Mouse (Mus musculus) erythroblast, embryonic 14.5 days (primary cell): ENCODE results near the gene Eras. TPM values are rescaled to one million over a fixed set of nuclear protein-coding genes. Genes with fewer than 3 reads are reported as not detected.

Experiments used
- H3K27me3 ChIP-seq: 2 replicates; pipeline ENCODE4 v1.6.1; 2012; ENCODE audit warnings: inconsistent platforms; ENCODE audit not compliant: control insufficient read depth
- H3K36me3 ChIP-seq: 2 replicates; pipeline ENCODE4 v1.6.1; 2012; ENCODE audit warnings: mild to moderate bottlenecking, inconsistent platforms; ENCODE audit not compliant: control insufficient read depth
- H3K4me1 ChIP-seq: 2 replicates; pipeline ENCODE4 v1.6.1; 2012; ENCODE audit warnings: inconsistent platforms; ENCODE audit not compliant: control insufficient read depth
- H3K4me3 ChIP-seq: replicated peaks from 2 replicates; pipeline ENCODE3; 2012; ENCODE audit warnings: moderate library complexity, mild to moderate bottlenecking, inconsistent platforms
- H3K9me3 ChIP-seq: 2 replicates; pipeline ENCODE4 v1.6.1; 2012; ENCODE audit warnings: low read length, inconsistent platforms, mixed read lengths; ENCODE audit not compliant: control insufficient read depth
- GATA1 ChIP-seq: IDR thresholded peaks from 2 replicates; pipeline ENCODE4 v1.6.1; 2012; ENCODE audit warnings: low read length, inconsistent platforms, mixed read lengths
- TAL1 ChIP-seq: IDR thresholded peaks from 3 replicates; pipeline ENCODE4 v1.6.1; 2012; ENCODE audit warnings: low read length, inconsistent platforms, mixed read lengths
- polyA plus RNA-seq: library from polyadenylated mRNA; stranded (reverse); fragments of >175 nt; gene quantifications from 2 replicates; pipeline ENCODE4 v1.2.3, GENCODE M21; 2012

Gene Eras
- polyA plus RNA-seq, 1 experiment = not detected

GRCm38 (mm10) chrX:7883841-7884567 lies 44.4 kb downstream of the Eras start, which contains the start of gene Slc35a2:
Slc35a2 (plus strand) TSS chrX:7884028.
- Histone ChIP-seq H3K4me1 (peaks cover 31% of the 10 kb centered on the region), H3K27me3 (peaks cover 4% of the 10 kb centered on the region; the same call in 1 of the 2 replicates), H3K4me3 (peak within 1 kb of the TSS; percentile 75), H3K9me3 (no peaks in the 10 kb centered on the region), H3K36me3 (peaks cover 13% of the 10 kb centered on the region)
- no peak for TF ChIP-seq GATA1
- no peak for TF ChIP-seq TAL1

GRCm38 (mm10) chrX:7879819-7880218 lies 48.6 kb downstream of the Eras start:
- TF ChIP-seq TAL1 (no peak), GATA1 (no peak)
- Histone ChIP-seq H3K36me3 (peaks cover 22% of the 10 kb centered on the region), H3K9me3 (peaks cover 5% of the 10 kb centered on the region), H3K27me3 (peaks cover 14% of the 10 kb centered on the region), H3K4me3 (no peak overlapping the region), H3K4me1 (peaks cover 39% of the 10 kb centered on the region)

- Histone ChIP-seq H3K4me1 (peaks cover 29% of the 10 kb centered on the region), H3K4me3 (peak overlapping the region; percentile 61), H3K27me3 (peaks cover 14% of the 10 kb centered on the region), H3K9me3 (peaks cover 5% of the 10 kb centered on the region), H3K36me3 (peaks cover 35% of the 10 kb centered on the region)
- TF ChIP-seq TAL1 (no peak), GATA1 (no peak)
Measured at GRCm38 (mm10) chrX:7878495-7878894, 49.9 kb downstream of the Eras start.

- Histone ChIP-seq H3K36me3 (peaks cover 40% of the 10 kb centered on the region), H3K4me1 (peaks cover 28% of the 10 kb centered on the region), H3K27me3 (peaks cover 14% of the 10 kb centered on the region), H3K4me3 (peak within 1 kb of the TSS; percentile 61), H3K9me3 (peaks cover 5% of the 10 kb centered on the region)
- TF ChIP-seq GATA1 = no peak
- TF ChIP-seq TAL1 = no peak
Measured at GRCm38 (mm10) chrX:7878007-7878419, 50.4 kb downstream of the Eras start, which contains the start of gene Pim2. Pim2 (plus strand) TSS chrX:7878262.

Other genes with a start within 250 kb of the Eras start
- not detected in 2 replicates for gene Magix, start 247.4 kb downstream of the Eras start, polyA plus RNA-seq
- gene Gpkow, start 231.5 kb downstream of the Eras start, polyA plus RNA-seq = 0.19 and 0.22 TPM in 2 replicates
- 4.2 and 5.1 TPM in 2 replicates for gene Wdr45, start 214.3 kb downstream of the Eras start, polyA plus RNA-seq
- 0.46 and 0.51 TPM in 2 replicates for gene Gm45208, start 206.4 kb downstream of the Eras start, polyA plus RNA-seq
- gene Praf2, start 200.2 kb downstream of the Eras start, polyA plus RNA-seq = 0.30 and 0.59 TPM in 2 replicates
- gene Ccdc120, start 177.7 kb downstream of the Eras start, polyA plus RNA-seq = 0.02 and 0.11 TPM in 2 replicates
- 1.7 and 1.8 TPM in 2 replicates for gene Tfe3, start 166.0 kb downstream of the Eras start, polyA plus RNA-seq
- 3.5 and 4.8 TPM in 2 replicates for gene Gripap1, start 138.8 kb downstream of the Eras start, polyA plus RNA-seq
- gene Kcnd1, start 106.3 kb downstream of the Eras start, polyA plus RNA-seq = 0.03 TPM in 2 replicates
- gene Otud5, start 87.2 kb downstream of the Eras start, polyA plus RNA-seq = 36.0 and 44.0 TPM in 2 replicates
- 0.60 and 0.94 TPM in 2 replicates for gene Pim2, start 50.3 kb downstream of the Eras start, polyA plus RNA-seq
- gene Slc35a2, start 44.6 kb downstream of the Eras start, polyA plus RNA-seq = 4.4 and 4.8 TPM in 2 replicates
- 14.0 and 16.6 TPM in 2 replicates for gene Pqbp1, start 29.3 kb downstream of the Eras start, polyA plus RNA-seq
- gene Timm17b, start 29.2 kb downstream of the Eras start, polyA plus RNA-seq = 22.8 and 32.9 TPM in 2 replicates
- not detected in 2 replicates for gene Gm10491, start 20.8 kb downstream of the Eras start, polyA plus RNA-seq
- gene Gm10490, start 19.1 kb downstream of the Eras start, polyA plus RNA-seq = not detected in 2 replicates
- 0.02 TPM in 1 of 2 replicates, not detected in the other for gene Pcsk1n, start 8.8 kb downstream of the Eras start, polyA plus RNA-seq
- 0.57 and 0.97 TPM in 2 replicates for gene Hdac6, start 19.3 kb upstream of the Eras start, polyA plus RNA-seq
- 36.7 and 43.1 TPM in 2 replicates for gene Gata1, start 49.5 kb upstream of the Eras start, polyA plus RNA-seq
- not detected in 2 replicates for gene Glod5, start 89.9 kb upstream of the Eras start, polyA plus RNA-seq
- 1.1 and 1.5 TPM in 2 replicates for gene Suv39h1, start 146.2 kb upstream of the Eras start, polyA plus RNA-seq
- 2.2 and 2.8 TPM in 2 replicates for gene Was, start 161.9 kb upstream of the Eras start, polyA plus RNA-seq
- 0.95 and 1.1 TPM in 2 replicates for gene Wdr13, start 204.3 kb upstream of the Eras start, polyA plus RNA-seq
- gene Rbm3, start 217.3 kb upstream of the Eras start, polyA plus RNA-seq = 9.4 and 12.0 TPM in 2 replicates
- 0.32 and 0.50 TPM in 2 replicates for gene Tbc1d25, start 247.6 kb upstream of the Eras start, polyA plus RNA-seq